Mouse (Mus musculus) CH12.LX (cell line): ENCODE measurements around the gene Arhgef18. TPM values are rescaled to one million over a fixed set of nuclear protein-coding genes. Genes with fewer than 3 reads are reported as not detected.

ENCODE experiments used
- DNase-seq: peaks from one replicate; pipeline ENCODE4 v3.0.0-alpha.2; 2013; ENCODE audit errors: extremely low read depth
- H3K27ac ChIP-seq: 2 replicates; pipeline ENCODE4 v1.5.1; 2012; ENCODE audit warnings: low read depth, mild to moderate bottlenecking, control low read depth, moderate library complexity; ENCODE audit not compliant: insufficient read depth
- H3K27me3 ChIP-seq: replicated peaks from 2 replicates; pipeline ENCODE3; 2012; ENCODE audit warnings: inconsistent platforms
- H3K36me3 ChIP-seq, 2 experiments: replicated peaks in 1 of 2; 2 replicates each; pipeline versions ENCODE3 to v1.6.1; 2012; ENCODE audit warnings: inconsistent platforms in 1 of 2, low read length in 1 of 2, mild to moderate bottlenecking in 1 of 2, mixed read lengths in 1 of 2, moderate library complexity in 1 of 2; ENCODE audit not compliant: control insufficient read depth in 1 of 2, insufficient read depth in 1 of 2
- H3K4me1 ChIP-seq, 2 experiments: 2 replicates each; pipeline ENCODE4 v1.6.1; 2012; ENCODE audit warnings: inconsistent platforms in 1 of 2, moderate library complexity in 1 of 2; ENCODE audit not compliant: insufficient read depth in 2 of 2, control insufficient read depth in 1 of 2
- H3K4me2 ChIP-seq: 2 replicates; pipeline ENCODE4 v1.6.1; 2012; ENCODE audit warnings: low read depth, mild to moderate bottlenecking, control low read depth; ENCODE audit not compliant: poor library complexity, insufficient read depth, severe bottlenecking
- H3K4me3 ChIP-seq, 3 experiments: fragments of 150-350 bp in 1 of 3; sonication (generic) in 1 of 3; replicated peaks in 1 of 3; 2 replicates each; pipeline versions ENCODE3 to v1.5.1; 2011 to 2012; ENCODE audit warnings: low read depth in 2 of 3, low read length in 2 of 3, mild to moderate bottlenecking in 2 of 3, moderate library complexity in 2 of 3, control low read depth in 1 of 3, improper control_type of control experiment in 1 of 3, inconsistent platforms in 1 of 3, mixed read lengths in 1 of 3; ENCODE audit not compliant: poor library complexity in 1 of 3
- H3K79me2 ChIP-seq: replicated peaks from 2 replicates; pipeline ENCODE4 v1.6.1; 2012; ENCODE audit warnings: mild to moderate bottlenecking, moderate library complexity; ENCODE audit not compliant: control insufficient read depth, poor library complexity, insufficient read depth, severe bottlenecking; ENCODE audit errors: extremely low read depth
- H3K9ac ChIP-seq: 2 replicates; pipeline ENCODE4 v1.6.1; 2012; ENCODE audit warnings: low read depth, mild to moderate bottlenecking, control low read depth, moderate library complexity; ENCODE audit not compliant: insufficient read depth
- H3K9me3 ChIP-seq: replicated peaks from 2 replicates; pipeline ENCODE3; 2012; ENCODE audit warnings: low read length, inconsistent platforms, mixed read lengths
- BHLHE40 ChIP-seq: IDR thresholded peaks from 2 replicates; pipeline ENCODE4 v1.6.1; 2011; ENCODE audit warnings: mild to moderate bottlenecking, low read depth, low read length, improper control_type of control experiment
- CTCF ChIP-seq, 2 experiments: IDR thresholded peaks in 1 of 2; conservative IDR thresholded peaks in 1 of 2; 2 replicates each; pipeline ENCODE4 v1.5.1; 2011 to 2012; ENCODE audit warnings: low read depth in 2 of 2, low read length in 2 of 2, improper control_type of control experiment in 1 of 2, inconsistent platforms in 1 of 2, mild to moderate bottlenecking in 1 of 2, moderate library complexity in 1 of 2
- IRF4 ChIP-seq: IDR thresholded peaks from 2 replicates; pipeline ENCODE4 v1.6.1; 2014; ENCODE audit warnings: low read depth, mild to moderate bottlenecking, inconsistent platforms, low read length, improper control_type of control experiment
- NRF1 ChIP-seq: IDR thresholded peaks from 2 replicates; pipeline ENCODE4 v1.6.1; 2014; ENCODE audit warnings: low read depth, mild to moderate bottlenecking, inconsistent platforms, low read length, improper control_type of control experiment, moderate library complexity
- RAD21 ChIP-seq: IDR thresholded peaks from 2 replicates; pipeline ENCODE4 v1.6.1; 2011; ENCODE audit warnings: low read depth, mild to moderate bottlenecking, low read length, improper control_type of control experiment, moderate library complexity
- RCOR1 ChIP-seq: conservative IDR thresholded peaks from 2 replicates; pipeline ENCODE4 v1.6.1; 2012; ENCODE audit warnings: low read depth, mild to moderate bottlenecking, inconsistent platforms, low read length, improper control_type of control experiment
- dilution Hi-C: fragments of 300-500 bp; cut with MboI; formaldehyde crosslinking; loops from 2 replicates; pipeline ENCODE4 v1.14.3; 2020; ENCODE audit warnings: low sequenced_read_pairs; ENCODE audit not compliant: extremely low pct_unique_long_range_greater_than_20kb, extremely low pct_ligation_motif_present
- in situ Hi-C: fragments of 300-500 bp; cut with MboI; formaldehyde crosslinking; loops from 3 replicates; pipeline ENCODE4 v1.14.3; 2019; ENCODE audit warnings: low sequenced_read_pairs, low pct_ligation_motif_present, low pct_unique_long_range_greater_than_20kb, mixed read lengths
- polyA plus RNA-seq: library from polyadenylated mRNA; unstranded; fragments of >175 nt; gene quantifications from 2 replicates; pipeline ENCODE4 v1.2.1, GENCODE M21; 2012; ENCODE audit warnings: low read depth; ENCODE audit not compliant: insufficient read length
- total RNA-seq, 2 experiments: library from RNA; depleted of rRNA; stranded (reverse); fragments of 300-350 nt in 1 of 2; fragments of >200 nt in 1 of 2; gene quantifications; 2 replicates each; pipeline ENCODE4 v1.2.3; 2012 to 2014

The Arhgef18 gene
- total and polyA plus RNA-seq, 3 experiments = 0.21 to 0.26 TPM; not detected in 1

- Histone ChIP-seq H3K4me3 (no peak overlapping the region), H3K27me3 (peaks cover 10% of the 10 kb centered on the region), H3K4me1 (peaks cover 2 to 15% of the 10 kb centered on the region in 2 experiments; a peak in 3 of 4 replicates), H3K79me2 (no peaks in the 10 kb centered on the region), H3K9ac (no peak overlapping the region), H3K27ac (no peak overlapping the region), H3K36me3 (peaks cover 11 to 31% of the 10 kb centered on the region in 2 experiments), H3K9me3 (no peaks in the 10 kb centered on the region), H3K4me2 (no peak overlapping the region)
- dilution Hi-C loops (no loop called here), in situ Hi-C loops (no loop called here)
- TF ChIP-seq BHLHE40 (no peak), IRF4 (no peak), RCOR1 (no peak), CTCF (conservative IDR thresholded peaks at IDR 0.05 in 1 of 2, IDR thresholded peaks at IDR 0.05 in 1 of 2; ENCODE audit: low read depth in 2 of 2, low read length in 2 of 2) (no peak), NRF1 (no peak), RAD21 (no peak)
- no peak for DNase-seq
These were observed 109.4 kb downstream of the Arhgef18 start for GRCm38 (mm10) chr8:3502217-3502616.

Other genes with a start within 250 kb of the Arhgef18 start
- gene Insr, start 113.4 kb upstream of the Arhgef18 start, total RNA-seq (2012; rRNA removed) = 1.6 and 2.1 TPM in 2 replicates
- gene Insr, start 113.4 kb upstream of the Arhgef18 start, total RNA-seq (2014; rRNA removed) = 3.0 and 3.9 TPM in 2 replicates
- 3.2 and 4.6 TPM in 2 replicates for gene Insr, start 113.4 kb upstream of the Arhgef18 start, polyA plus RNA-seq
- gene A430078G23Rik, start 39.6 kb upstream of the Arhgef18 start, total RNA-seq (2012; rRNA removed) = not detected in 2 replicates
- gene A430078G23Rik, start 39.6 kb upstream of the Arhgef18 start, total RNA-seq (2014; rRNA removed) = not detected in 2 replicates
- not detected in 2 replicates for gene A430078G23Rik, start 39.6 kb upstream of the Arhgef18 start, polyA plus RNA-seq
- 4.9 and 5.9 TPM in 2 replicates for gene Pex11g, start 74.7 kb downstream of the Arhgef18 start, total RNA-seq (2012; rRNA removed)
- 1.3 and 2.4 TPM in 2 replicates for gene Pex11g, start 74.7 kb downstream of the Arhgef18 start, total RNA-seq (2014; rRNA removed)
- 1.9 and 2.7 TPM in 2 replicates for gene Pex11g, start 74.7 kb downstream of the Arhgef18 start, polyA plus RNA-seq
- not detected in 2 replicates for gene Tex45, start 77.9 kb downstream of the Arhgef18 start, total RNA-seq (2012; rRNA removed)
- not detected in 2 replicates for gene Tex45, start 77.9 kb downstream of the Arhgef18 start, total RNA-seq (2014; rRNA removed)
- not detected in 2 replicates for gene Tex45, start 77.9 kb downstream of the Arhgef18 start, polyA plus RNA-seq
- gene Zfp358, start 100.1 kb downstream of the Arhgef18 start, total RNA-seq (2012; rRNA removed) = 0.25 and 0.64 TPM in 2 replicates
- 0.54 TPM in 1 of 2 replicates, not detected in the other for gene Zfp358, start 100.1 kb downstream of the Arhgef18 start, total RNA-seq (2014; rRNA removed)
- gene Zfp358, start 100.1 kb downstream of the Arhgef18 start, polyA plus RNA-seq = 0.17 TPM in 1 of 2 replicates, not detected in the other
- gene Mcoln1, start 107.5 kb downstream of the Arhgef18 start, total RNA-seq (2012; rRNA removed) = 18.1 and 20.5 TPM in 2 replicates
- gene Mcoln1, start 107.5 kb downstream of the Arhgef18 start, total RNA-seq (2014; rRNA removed) = 11.5 and 13.0 TPM in 2 replicates
- gene Mcoln1, start 107.5 kb downstream of the Arhgef18 start, polyA plus RNA-seq = 26.5 and 28.0 TPM in 2 replicates
- 27.7 and 29.6 TPM in 2 replicates for gene Pnpla6, start 122.4 kb downstream of the Arhgef18 start, total RNA-seq (2012; rRNA removed)
- 12.5 and 13.7 TPM in 2 replicates for gene Pnpla6, start 122.4 kb downstream of the Arhgef18 start, total RNA-seq (2014; rRNA removed)
- 38.6 and 39.8 TPM in 2 replicates for gene Pnpla6, start 122.4 kb downstream of the Arhgef18 start, polyA plus RNA-seq
- gene C330021F23Rik, start 175.0 kb downstream of the Arhgef18 start, total RNA-seq (2012; rRNA removed) = 0.84 and 1.1 TPM in 2 replicates
- gene C330021F23Rik, start 175.0 kb downstream of the Arhgef18 start, total RNA-seq (2014; rRNA removed) = not detected in 2 replicates
- 0.60 and 1.0 TPM in 2 replicates for gene C330021F23Rik, start 175.0 kb downstream of the Arhgef18 start, polyA plus RNA-seq
- 0.51 and 0.67 TPM in 2 replicates for gene Camsap3, start 194.3 kb downstream of the Arhgef18 start, total RNA-seq (2012; rRNA removed)
- gene Camsap3, start 194.3 kb downstream of the Arhgef18 start, total RNA-seq (2014; rRNA removed) = not detected in 2 replicates
- gene Camsap3, start 194.3 kb downstream of the Arhgef18 start, polyA plus RNA-seq = 0.36 and 0.50 TPM in 2 replicates
- gene Xab2, start 228.3 kb downstream of the Arhgef18 start, total RNA-seq (2012; rRNA removed) = 60.7 and 62.7 TPM in 2 replicates
- 46.1 and 49.9 TPM in 2 replicates for gene Xab2, start 228.3 kb downstream of the Arhgef18 start, total RNA-seq (2014; rRNA removed)
- 57.1 and 62.0 TPM in 2 replicates for gene Xab2, start 228.3 kb downstream of the Arhgef18 start, polyA plus RNA-seq
- gene Pet100, start 228.5 kb downstream of the Arhgef18 start, total RNA-seq (2012; rRNA removed) = 70.2 and 85.3 TPM in 2 replicates
- gene Pet100, start 228.5 kb downstream of the Arhgef18 start, total RNA-seq (2014; rRNA removed) = 38.8 and 39.0 TPM in 2 replicates
- gene Pet100, start 228.5 kb downstream of the Arhgef18 start, polyA plus RNA-seq = 62.7 and 86.0 TPM in 2 replicates
- 0.29 and 0.38 TPM in 2 replicates for gene Pcp2, start 232.5 kb downstream of the Arhgef18 start, total RNA-seq (2012; rRNA removed)
- not detected in 2 replicates for gene Pcp2, start 232.5 kb downstream of the Arhgef18 start, total RNA-seq (2014; rRNA removed)
- 0.56 TPM in 1 of 2 replicates, not detected in the other for gene Pcp2, start 232.5 kb downstream of the Arhgef18 start, polyA plus RNA-seq
- 92.1 and 123 TPM in 2 replicates for gene Stxbp2, start 237.9 kb downstream of the Arhgef18 start, total RNA-seq (2012; rRNA removed)
- gene Stxbp2, start 237.9 kb downstream of the Arhgef18 start, total RNA-seq (2014; rRNA removed) = 53.9 and 60.9 TPM in 2 replicates
- gene Stxbp2, start 237.9 kb downstream of the Arhgef18 start, polyA plus RNA-seq = 136 and 149 TPM in 2 replicates